Mouse (Mus musculus) cerebellum, adult 2 months (tissue): ENCODE results near the gene Camsap3.

Experiments used
- CTCF ChIP-seq: fragments of 200-500 bp; IDR thresholded peaks from 2 replicates; pipeline ENCODE4 v1.5.1; 2011; ENCODE audit warnings: low read depth, mild to moderate bottlenecking, control low read depth, low read length, moderate library complexity, borderline replicate concordance; ENCODE audit not compliant: insufficient read depth
- POLR2A ChIP-seq: fragments of 200-500 bp; IDR thresholded peaks from 2 replicates; pipeline ENCODE4 v1.6.1; 2011; ENCODE audit warnings: low read length, control low read depth, borderline replicate concordance; ENCODE audit not compliant: insufficient read depth

- no peak for TF ChIP-seq POLR2A
- no peak for TF ChIP-seq CTCF
These were observed 11.0 kb downstream of the Camsap3 start for GRCm38 (mm10) chr8:3598054-3598453.
